Mouse (Mus musculus): Measurements from ENCODE around the gene Khdc3. TPM values are rescaled to one million over a fixed set of nuclear protein-coding genes. Genes with fewer than 3 reads are reported as not detected.

Khdc3 gene
- polyA plus RNA-seq, 1 experiment from 2014 or later = not detected

Other genes starting within 250 kb of the Khdc3 start
- 14.3 and 15.1 TPM in 2 replicates for gene Pygo1, start 176.2 kb upstream of the Khdc3 start, polyA plus RNA-seq (2015; fragmentation: Nextera tagmentation; extraction: Ambion mirVana)
- gene Dyx1c1, start 143.1 kb upstream of the Khdc3 start, polyA plus RNA-seq (2015; fragmentation: Nextera tagmentation; extraction: Ambion mirVana) = 1.7 and 1.8 TPM in 2 replicates
- not detected in 2 replicates for gene Gm44503, start 143.0 kb upstream of the Khdc3 start, polyA plus RNA-seq (2015; fragmentation: Nextera tagmentation; extraction: Ambion mirVana)
- 19.1 and 22.4 TPM in 2 replicates for gene Ccpg1os, start 116.5 kb upstream of the Khdc3 start, polyA plus RNA-seq (2015; fragmentation: Nextera tagmentation; extraction: Ambion mirVana)
- 56.7 and 58.2 TPM in 2 replicates for gene Ccpg1, start 116.4 kb upstream of the Khdc3 start, polyA plus RNA-seq (2015; fragmentation: Nextera tagmentation; extraction: Ambion mirVana)
- 13.6 and 14.3 TPM in 2 replicates for gene Pigb, start 61.5 kb upstream of the Khdc3 start, polyA plus RNA-seq (2015; fragmentation: Nextera tagmentation; extraction: Ambion mirVana)
- gene Rab27a, start 57.0 kb upstream of the Khdc3 start, polyA plus RNA-seq (2015; fragmentation: Nextera tagmentation; extraction: Ambion mirVana) = 1.2 and 1.9 TPM in 2 replicates
- not detected in 2 replicates for gene Gm20509, start 634 bp downstream of the Khdc3 start, polyA plus RNA-seq (2015; fragmentation: Nextera tagmentation; extraction: Ambion mirVana)
- gene Rsl24d1, start 11.6 kb downstream of the Khdc3 start, polyA plus RNA-seq (2015; fragmentation: Nextera tagmentation; extraction: Ambion mirVana) = 118 and 134 TPM in 2 replicates

Data from forebrain, embryonic 16.5 days (tissue).